Mouse (Mus musculus) stomach, embryonic 16.5 days (tissue): ENCODE results near the gene Acpp. TPM values are rescaled to one million over a fixed set of nuclear protein-coding genes. Genes with fewer than 3 reads are reported as not detected.

Source experiments
- ATAC-seq: fragments of 200-750 bp; cut with Nextera tagmentation; 2 replicates; pipeline ENCODE4 v1.8.0; 2017; ENCODE audit warnings: moderate number of reproducible peaks, moderate TSS enrichment; ENCODE audit not compliant: insufficient read depth, low FRiP score
- H3K27ac ChIP-seq: fragments of 300-500 bp; sonication (generic); 2 replicates; pipeline ENCODE4 v1.5.1; 2014; ENCODE audit warnings: low read length
- H3K27me3 ChIP-seq: fragments of 300-500 bp; sonication (generic); 2 replicates; pipeline ENCODE4 v1.6.1; 2014; ENCODE audit warnings: low read length, control low read depth, mixed read lengths; ENCODE audit not compliant: control insufficient read depth, insufficient read depth
- H3K36me3 ChIP-seq: fragments of 300-500 bp; sonication (generic); 2 replicates; pipeline ENCODE4 v1.6.1; 2014; ENCODE audit warnings: low read length; ENCODE audit not compliant: control insufficient read depth, insufficient read depth
- H3K4me1 ChIP-seq: fragments of 300-500 bp; sonication (generic); 2 replicates; pipeline ENCODE4 v1.6.1; 2014; ENCODE audit warnings: low read length, control low read depth, mixed read lengths; ENCODE audit not compliant: control insufficient read depth, insufficient read depth
- H3K4me2 ChIP-seq: fragments of 300-500 bp; sonication (generic); 2 replicates; pipeline ENCODE4 v1.6.1; 2014; ENCODE audit warnings: low read depth, low read length, mixed read lengths
- H3K4me3 ChIP-seq: fragments of 300-500 bp; sonication (generic); replicated peaks from 2 replicates; pipeline ENCODE4 v1.5.1; 2014; ENCODE audit warnings: mild to moderate bottlenecking, low read length
- H3K9ac ChIP-seq: fragments of 300-500 bp; sonication (generic); 2 replicates; pipeline ENCODE4 v1.6.1; 2014; ENCODE audit warnings: low read length
- H3K9me3 ChIP-seq: fragments of 300-500 bp; sonication (generic); replicated peaks from 2 replicates; pipeline ENCODE4 v1.6.1; 2016; ENCODE audit warnings: low read length, control low read depth; ENCODE audit not compliant: control insufficient read depth
- WGBS: fragments of 180-500 bp; shearing (Covaris S2); extraction: QIAGEN DNeasy Blood & Tissue Kit; methylation state at CpG from one replicate; pipeline ENCODE4 v1.1.7; 2014; 5-methylcytosine and 5-hydroxymethylcytosine counted together
- polyA plus RNA-seq: library from polyadenylated mRNA; unstranded; fragments of >200 nt; fragmentation: Nextera tagmentation; extraction: Ambion mirVana; gene quantifications from 2 replicates; pipeline ENCODE4 v1.2.1, GENCODE M21; 2015

Acpp gene
- polyA plus RNA-seq, 1 experiment from 2014 or later = 1.5 TPM

DNA sequence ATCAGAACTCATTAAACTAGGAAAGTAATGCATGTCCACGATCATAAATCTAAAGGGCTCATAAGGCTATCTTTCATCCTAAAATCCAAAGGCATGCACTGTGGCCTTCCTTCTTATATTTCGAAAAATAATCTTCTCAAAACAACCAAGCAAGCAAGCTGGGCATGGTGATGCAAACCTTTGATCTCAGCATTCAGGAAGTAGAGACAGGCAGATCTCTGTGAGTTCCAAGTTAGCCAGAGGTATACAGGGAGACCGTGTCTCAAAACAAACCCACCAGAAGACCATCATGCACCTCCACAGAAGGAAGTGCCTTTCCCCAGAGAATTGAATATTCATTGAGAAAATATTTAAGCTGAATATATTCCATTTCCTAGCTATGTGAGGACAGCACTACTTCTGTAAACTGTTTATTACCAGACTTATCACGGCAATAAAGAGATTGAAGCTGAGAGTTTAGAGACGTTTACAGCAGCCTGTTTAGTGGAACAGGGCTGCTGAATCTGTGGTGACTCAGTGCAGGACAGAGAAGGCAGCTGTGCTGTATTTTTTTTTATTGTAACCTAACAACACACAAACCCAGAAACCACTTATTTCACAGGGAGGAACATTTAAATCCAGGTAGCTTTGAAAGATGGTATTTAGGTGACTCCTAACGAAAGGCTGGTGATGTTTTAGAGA, 90.1 kb downstream of the Acpp start:
- H3K27ac ChIP-seq = 0 out of 2 replicates have a peak overlapping the region, but pooled peaks have one; percentile 31
- no peak overlapping the region for H3K4me3 ChIP-seq
- no peaks in the 10 kb centered on the region for H3K27me3 ChIP-seq
- peaks cover 8% of the 10 kb centered on the region; the same call in 1 of the 2 replicates for H3K4me1 ChIP-seq
- WGBS = 60% methylated on average over 6 of the region's 6 CpGs
- no peaks in the 10 kb centered on the region for H3K36me3 ChIP-seq
- no peak overlapping the region for H3K4me2 ChIP-seq
- H3K9me3 ChIP-seq = no peaks in the 10 kb centered on the region
- ATAC-seq = no peak
- H3K9ac ChIP-seq = no peak overlapping the region

- 78% methylated on average over 9 of the region's 9 CpGs for WGBS
- peaks cover 5% of the 10 kb centered on the region; the same call in 1 of the 2 replicates for H3K4me1 ChIP-seq
- no peak overlapping the region for H3K4me2 ChIP-seq
- H3K9ac ChIP-seq = no peak overlapping the region
- ATAC-seq = no peak
- H3K4me3 ChIP-seq = no peak overlapping the region
- no peaks in the 10 kb centered on the region for H3K27me3 ChIP-seq
- no peaks in the 10 kb centered on the region for H3K36me3 ChIP-seq
- H3K27ac ChIP-seq = no peak overlapping the region
- no peaks in the 10 kb centered on the region for H3K9me3 ChIP-seq
Measured at GRCm38 (mm10) chr9:104243799-104244466, 93.6 kb downstream of the Acpp start.

DNA sequence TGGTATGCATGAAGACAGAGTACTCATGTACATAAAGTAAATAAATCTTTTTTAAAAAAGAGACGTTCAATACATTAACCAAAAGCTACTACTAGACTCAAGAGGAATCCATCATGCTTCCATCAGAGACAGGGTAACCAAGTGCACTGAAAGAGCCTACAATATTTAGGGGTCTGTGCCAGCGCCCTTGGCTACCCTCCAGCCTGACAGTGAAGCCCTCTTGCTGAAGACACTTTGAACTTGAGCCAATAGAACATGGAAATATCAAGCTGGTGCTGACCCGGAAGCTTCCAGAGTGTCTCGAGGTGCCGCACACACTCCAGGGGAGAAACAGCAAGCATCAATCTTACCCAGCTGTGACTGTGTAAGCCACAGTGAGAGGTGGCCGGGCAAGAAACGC, 97.4 kb downstream of the Acpp start:
- no peak overlapping the region for H3K4me3 ChIP-seq
- no peaks in the 10 kb centered on the region for H3K4me1 ChIP-seq
- no peak overlapping the region for H3K4me2 ChIP-seq
- H3K27me3 ChIP-seq = no peaks in the 10 kb centered on the region
- no peaks in the 10 kb centered on the region for H3K9me3 ChIP-seq
- ATAC-seq = no peak
- 88% methylated on average over 7 of the region's 7 CpGs for WGBS
- H3K36me3 ChIP-seq = no peaks in the 10 kb centered on the region
- no peak overlapping the region for H3K9ac ChIP-seq
- no peak overlapping the region for H3K27ac ChIP-seq

DNA sequence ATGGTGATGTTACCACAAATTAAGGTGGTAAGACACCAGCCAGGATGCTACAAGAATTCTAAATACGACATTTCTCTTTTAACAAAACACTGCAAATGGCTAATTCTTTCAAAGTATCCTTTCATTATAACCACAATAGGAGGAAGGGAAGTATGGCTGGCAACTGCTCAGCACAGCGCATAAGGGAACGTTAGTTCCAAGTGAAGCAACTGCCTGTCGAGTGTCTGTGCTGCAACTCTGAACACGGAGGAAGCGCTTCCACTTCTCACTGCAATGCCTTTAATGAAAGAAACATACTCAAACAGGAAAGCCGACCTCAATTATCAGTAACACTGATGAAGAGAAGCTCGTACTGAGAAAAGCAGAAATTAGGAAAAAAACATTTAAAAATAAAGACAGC, 98.5 kb downstream of the Acpp start:
- Histone ChIP-seq H3K27ac (no peak overlapping the region), H3K4me1 (no peaks in the 10 kb centered on the region), H3K9me3 (no peaks in the 10 kb centered on the region), H3K27me3 (no peaks in the 10 kb centered on the region), H3K4me2 (no peak overlapping the region), H3K36me3 (no peaks in the 10 kb centered on the region), H3K9ac (no peak overlapping the region), H3K4me3 (no peak overlapping the region)
- ATAC-seq = no peak
- WGBS = 89% methylated on average over 8 of the region's 8 CpGs

Other genes starting within 250 kb of the Acpp start
- gene Ackr4, start 210.8 kb downstream of the Acpp start, polyA plus RNA-seq = 3.6 and 4.9 TPM in 2 replicates
- gene Dnajc13, start 74.8 kb downstream of the Acpp start, polyA plus RNA-seq = 18.6 and 19.8 TPM in 2 replicates
- 0.29 and 0.35 TPM in 2 replicates for gene Cpne4, start 209.5 kb upstream of the Acpp start, polyA plus RNA-seq